Mouse (Mus musculus) lung, adult 2 months (tissue): ENCODE results near the gene Btf3l4. TPM values are rescaled to one million over a fixed set of nuclear protein-coding genes. Genes with fewer than 3 reads are reported as not detected.

Experiments
- DNase-seq: peaks from one replicate; pipeline ENCODE4 v3.0.0; 2022
- H3K4me1 ChIP-seq: fragments of 200-500 bp; 2 replicates; pipeline ENCODE4 v1.6.1; 2011; ENCODE audit warnings: low read length; ENCODE audit not compliant: control insufficient read depth, insufficient read depth
- H3K4me3 ChIP-seq: fragments of 200-500 bp; replicated peaks from 2 replicates; pipeline ENCODE3; 2011; ENCODE audit warnings: low read depth, mild to moderate bottlenecking, control low read depth, low read length; ENCODE audit errors: extremely low read depth
- CTCF ChIP-seq: fragments of 200-500 bp; IDR thresholded peaks from 2 replicates; pipeline ENCODE4 v1.5.1; 2011; ENCODE audit warnings: mild to moderate bottlenecking, low read length, control low read depth; ENCODE audit not compliant: insufficient read depth
- POLR2A ChIP-seq: fragments of 200-500 bp; IDR thresholded peaks from 2 replicates; pipeline ENCODE4 v1.6.1; 2011; ENCODE audit warnings: low read depth, mild to moderate bottlenecking, control low read depth, low read length, borderline replicate concordance; ENCODE audit errors: extremely low read depth
- WGBS: fragments of 180-500 bp; shearing (Covaris S2); methylation state at CpG from one replicate; pipeline ENCODE4 v1.1.7; 2018; 5-methylcytosine and 5-hydroxymethylcytosine counted together
- polyA plus RNA-seq: library from polyadenylated mRNA; depleted of rRNA; stranded (reverse); fragments of >200 nt; gene quantifications from 2 replicates; pipeline ENCODE4 v1.2.3, GENCODE M21; 2012

Btf3l4 gene
- polyA plus RNA-seq, 1 experiment: 12.8 TPM

- H3K4me1 ChIP-seq: peaks cover 4% of the 10 kb centered on the region
- no peak overlapping the region for H3K4me3 ChIP-seq
- DNase-seq: no peak
- 46% methylated on average over 2 of the region's 2 CpGs for WGBS
- TF ChIP-seq POLR2A (no peak), CTCF (no peak)
Measured at GRCm38 (mm10) chr4:108826643-108827042, 6.8 kb downstream of the Btf3l4 start.

DNA sequence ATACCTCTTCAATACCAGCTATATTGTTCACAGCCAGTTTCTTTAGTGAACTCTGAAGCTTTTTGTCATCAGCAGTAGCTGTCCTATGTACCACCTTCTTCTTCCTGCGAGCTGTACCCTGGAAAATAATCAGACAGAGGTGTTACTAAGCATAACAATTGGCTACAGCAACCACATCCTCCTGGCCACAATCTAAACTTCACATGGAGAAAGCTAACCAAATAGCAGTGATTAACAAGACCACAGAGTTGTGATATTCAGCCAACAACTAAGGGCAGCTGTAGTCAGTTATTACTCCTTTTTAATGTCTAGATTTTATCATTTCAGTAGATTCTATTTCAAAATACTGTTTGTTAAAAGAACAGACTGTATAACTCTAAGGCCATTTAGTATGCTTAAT, 7.3 kb downstream of the Btf3l4 start:
- Histone ChIP-seq H3K4me3 (no peak overlapping the region), H3K4me1 (peaks cover 4% of the 10 kb centered on the region)
- no peak for TF ChIP-seq CTCF
- TF ChIP-seq POLR2A: no peak
- no peak for DNase-seq
- 56% methylated on average over 1 of the region's 1 CpGs for WGBS

- no peak overlapping the region for H3K4me3 ChIP-seq
- WGBS: 74% methylated on average over 3 of the region's 3 CpGs
- no peak for TF ChIP-seq CTCF
- no peak for TF ChIP-seq POLR2A
- no peak for DNase-seq
- H3K4me1 ChIP-seq: peaks cover 4% of the 10 kb centered on the region
Measured at GRCm38 (mm10) chr4:108825677-108826076, 7.7 kb downstream of the Btf3l4 start.

- no peak for DNase-seq
- Histone ChIP-seq H3K4me3 (no peak overlapping the region), H3K4me1 (no peaks in the 10 kb centered on the region)
- TF ChIP-seq POLR2A: no peak
- TF ChIP-seq CTCF: no peak
- 72% methylated on average over 6 of the region's 6 CpGs for WGBS
Measured at GRCm38 (mm10) chr4:108811550-108811949, 21.9 kb downstream of the Btf3l4 start.

GRCm38 (mm10) chr4:108811142-108811541, 22.3 kb downstream of the Btf3l4 start:
- no peak overlapping the region for H3K4me3 ChIP-seq
- DNase-seq: no peak
- TF ChIP-seq POLR2A (no peak), CTCF (no peak)
- WGBS: 68% methylated on average over 4 of the region's 4 CpGs
- H3K4me1 ChIP-seq: no peaks in the 10 kb centered on the region

GRCm38 (mm10) chr4:108803535-108803934, 29.9 kb downstream of the Btf3l4 start:
- no peaks in the 10 kb centered on the region for H3K4me1 ChIP-seq
- no peak for DNase-seq
- TF ChIP-seq POLR2A: no peak
- no peak for TF ChIP-seq CTCF
- WGBS: 89% methylated on average over 2 of the region's 2 CpGs
- no peak overlapping the region for H3K4me3 ChIP-seq

- no peak overlapping the region for H3K4me3 ChIP-seq
- DNase-seq: peak; percentile 73
- H3K4me1 ChIP-seq: peaks cover 7% of the 10 kb centered on the region
- TF ChIP-seq POLR2A: no peak
- TF ChIP-seq CTCF: peak; percentile 72
- 40% methylated on average over 2 of the region's 2 CpGs for WGBS
Measured at GRCm38 (mm10) chr4:108798083-108798830, 35.2 kb downstream of the Btf3l4 start.

DNA sequence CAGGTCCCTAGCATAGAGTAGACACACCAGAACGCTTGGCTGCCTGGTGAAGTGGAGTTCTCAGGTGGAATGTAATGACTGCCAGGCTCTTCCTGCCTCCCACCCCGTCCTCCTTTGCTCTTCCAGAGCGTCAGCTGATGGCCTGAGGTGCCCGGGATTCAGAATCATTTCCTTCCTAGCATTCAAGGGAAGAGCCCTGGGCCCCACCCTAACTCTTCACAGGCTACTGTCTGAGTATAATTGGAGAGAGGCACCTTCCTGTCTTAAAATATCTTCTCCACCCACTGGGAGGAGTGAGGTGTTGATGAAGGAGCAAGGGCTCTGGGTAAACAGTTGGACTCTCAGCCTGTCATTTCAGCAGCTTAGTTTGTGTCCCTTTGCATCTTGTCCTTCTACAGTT, 36.7 kb downstream of the Btf3l4 start:
- TF ChIP-seq CTCF (no peak), POLR2A (no peak)

DNA sequence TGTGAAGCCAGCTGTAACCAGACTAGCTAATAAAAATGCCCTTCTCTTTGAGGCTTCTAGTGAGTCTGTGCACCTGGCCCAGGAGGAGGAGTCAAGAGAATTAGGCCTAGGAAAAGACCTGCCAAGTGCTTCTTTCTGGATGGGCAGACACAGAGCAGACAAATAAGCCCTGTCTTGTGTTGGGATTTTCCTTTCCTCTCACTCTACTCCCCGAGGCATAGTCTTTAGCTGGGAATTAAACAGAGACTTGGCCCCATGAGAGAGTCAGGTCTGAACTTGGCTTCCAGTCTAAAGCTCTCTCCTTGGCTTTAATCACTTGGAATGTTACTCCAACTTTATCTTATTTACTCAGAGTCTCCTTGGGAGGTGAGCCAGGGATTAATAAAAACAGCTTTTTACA, 39.5 kb downstream of the Btf3l4 start:
- no peak overlapping the region for H3K4me3 ChIP-seq

More for the DNA sequence above, 36.7 kb downstream of the Btf3l4 start:
- no peak for DNase-seq
- H3K4me3 ChIP-seq: no peak overlapping the region
- peaks cover 7% of the 10 kb centered on the region for H3K4me1 ChIP-seq
- WGBS: 30% methylated on average over 4 of the region's 4 CpGs

GRCm38 (mm10) chr4:108790507-108790906, 42.9 kb downstream of the Btf3l4 start:
- Histone ChIP-seq H3K4me3 (no peak overlapping the region), H3K4me1 (no peaks in the 10 kb centered on the region)
- TF ChIP-seq CTCF (no peak), POLR2A (no peak)
- DNase-seq: no peak
- WGBS: 57% methylated on average over 1 of the region's 1 CpGs

More for the DNA sequence above, 39.5 kb downstream of the Btf3l4 start:
- no peak for DNase-seq
- peaks cover 7% of the 10 kb centered on the region for H3K4me1 ChIP-seq
- TF ChIP-seq CTCF: no peak
- no peak for TF ChIP-seq POLR2A
- 38% methylated on average over 1 of the region's 1 CpGs for WGBS
